Mouse (Mus musculus): Measurements from ENCODE around the gene Ccnt1. TPM values are rescaled to one million over a fixed set of nuclear protein-coding genes. Genes with fewer than 3 reads are reported as not detected.

Gene Ccnt1
- 34.4 and 35.5 TPM in 2 replicates for polyA plus RNA-seq (2016; fragmentation: Nextera tagmentation; extraction: Ambion mirVana)

GRCm38 (mm10) chr15:98570873-98571538 lies at the start of gene Ccnt1, which contains the start of gene 4930415O20Rik:
Gene Ccnt1, minus strand, starts transcription at chr15:98570923.
Gene 4930415O20Rik, plus strand, starts transcription at chr15:98571004.
- no peak for ATAC-seq
- Histone ChIP-seq H3K4me3 (no peak within 1 kb of the TSS), H3K36me3 (peaks cover 2% of the 10 kb centered on the region), H3K4me2 (no peak within 1 kb of the TSS), H3K27ac (no peak within 1 kb of the TSS), H3K9ac (no peak within 1 kb of the TSS), H3K27me3 (replicated peaks) (no peaks in the 10 kb centered on the region), H3K9me3 (replicated peaks) (no peaks in the 10 kb centered on the region), H3K4me1 (peaks cover 22% of the 10 kb centered on the region)
- WGBS (ENCODE audit: insufficient replicate concordance), result 59% methylated on average over 10 of the region's 10 CpGs

DNA sequence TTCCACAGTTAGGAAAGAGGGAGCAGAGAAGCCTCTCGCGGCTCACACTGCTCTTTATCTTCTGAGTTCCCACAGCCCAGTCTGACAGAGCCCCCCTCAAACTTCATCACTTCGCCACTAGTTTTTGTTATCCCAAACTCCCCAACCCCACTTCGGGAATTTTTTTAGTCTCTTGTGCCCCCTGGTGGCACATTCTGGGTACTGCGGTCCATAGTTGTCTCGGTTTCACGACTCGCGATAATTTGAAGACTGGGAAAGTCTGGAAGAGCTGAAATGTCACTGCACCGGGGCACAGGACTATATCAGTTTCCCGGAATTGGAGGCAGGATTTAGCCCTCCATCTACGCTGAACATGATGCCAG lies 46.4 kb upstream of the Ccnt1 start:
- no peak overlapping the region for H3K4me3 ChIP-seq
- ATAC-seq, result peak; percentile 38; the same call in 1 of the 2 replicates

DNA sequence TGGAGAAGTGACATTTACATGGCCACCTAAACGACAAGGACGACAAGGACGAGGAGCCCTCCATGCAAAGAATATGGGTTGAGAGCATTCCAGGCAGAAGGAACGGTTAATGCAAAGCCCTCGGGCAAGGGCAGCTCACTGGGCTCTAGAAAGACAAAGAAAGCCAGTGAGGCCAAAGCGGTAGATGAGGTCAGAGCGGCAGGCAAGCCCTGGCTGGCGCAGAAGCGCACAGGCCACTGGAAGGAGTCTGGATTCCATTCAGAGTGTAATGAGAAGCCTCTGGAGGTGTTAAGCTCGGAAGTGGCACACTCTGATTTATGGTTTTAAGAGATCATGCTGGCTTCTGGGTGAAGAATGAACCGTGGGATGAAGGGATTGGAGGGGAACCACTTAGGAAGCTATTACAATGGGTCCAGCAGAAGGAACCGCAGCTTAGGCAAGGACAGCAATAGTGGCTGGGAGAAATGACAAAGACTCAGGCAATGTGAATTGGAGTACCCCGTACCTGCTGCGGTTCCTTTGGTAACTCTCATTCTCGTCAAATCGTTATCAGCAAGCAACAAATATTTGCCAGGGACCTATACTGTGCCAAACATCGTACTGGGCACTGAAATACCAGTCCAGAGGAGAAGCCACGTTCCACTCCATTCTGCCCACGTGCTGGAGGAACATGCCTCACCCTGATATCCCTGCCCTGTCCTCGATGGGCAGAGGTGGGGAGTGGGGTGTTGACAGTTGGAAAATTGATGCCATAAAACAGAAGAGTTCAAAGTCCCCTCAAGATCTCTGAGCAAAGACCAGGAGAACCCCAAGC lies 45.8 kb upstream of the Ccnt1 start:
- WGBS (ENCODE audit: insufficient replicate concordance), result 46% methylated on average over 20 of the region's 20 CpGs
- Histone ChIP-seq H3K36me3 (no peaks in the 10 kb centered on the region), H3K4me1 (peaks cover 6% of the 10 kb centered on the region; the same call in 1 of the 2 replicates), H3K27ac (no peak overlapping the region), H3K4me3 (no peak overlapping the region), H3K4me2 (peak overlapping the region; percentile 49), H3K9ac (no peak overlapping the region), H3K9me3 (replicated peaks) (no peaks in the 10 kb centered on the region), H3K27me3 (replicated peaks) (peaks cover 44% of the 10 kb centered on the region)
- peak; percentile 33; the same call in 1 of the 2 replicates for ATAC-seq

More for the DNA sequence above, 46.4 kb upstream of the Ccnt1 start:
- Histone ChIP-seq H3K9ac (no peak overlapping the region), H3K36me3 (no peaks in the 10 kb centered on the region), H3K27me3 (replicated peaks) (peaks cover 48% of the 10 kb centered on the region), H3K4me1 (peaks cover 6% of the 10 kb centered on the region; the same call in 1 of the 2 replicates), H3K9me3 (replicated peaks) (no peaks in the 10 kb centered on the region), H3K27ac (no peak overlapping the region), H3K4me2 (peak overlapping the region; percentile 49)
- WGBS (ENCODE audit: insufficient replicate concordance), result 2% methylated on average over 12 of the region's 12 CpGs

DNA sequence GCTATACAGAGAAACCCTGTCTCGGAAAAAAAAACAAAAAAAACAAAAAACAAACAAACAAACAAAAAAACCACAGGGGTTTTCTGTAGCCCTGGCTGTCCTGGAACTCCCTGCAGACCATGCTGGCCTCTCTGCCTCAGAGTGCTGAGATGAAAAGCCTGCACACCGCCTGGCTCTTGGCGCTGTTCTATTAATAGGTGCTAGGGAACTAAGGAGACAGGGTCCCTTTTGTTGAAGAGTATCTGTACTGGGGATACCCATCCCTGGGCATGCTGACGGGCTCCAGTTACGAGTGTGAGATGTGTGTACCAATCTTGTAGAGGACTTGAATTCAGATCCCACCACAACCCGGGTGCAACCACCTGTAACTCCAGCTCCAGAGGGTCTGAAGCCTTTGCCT lies 45.0 kb upstream of the Ccnt1 start:
- Histone ChIP-seq H3K9ac (no peak overlapping the region), H3K4me2 (no peak overlapping the region), H3K9me3 (replicated peaks) (no peaks in the 10 kb centered on the region), H3K4me1 (peaks cover 6% of the 10 kb centered on the region; the same call in 1 of the 2 replicates), H3K36me3 (no peaks in the 10 kb centered on the region), H3K27ac (no peak overlapping the region), H3K4me3 (no peak overlapping the region), H3K27me3 (replicated peaks) (peaks cover 37% of the 10 kb centered on the region)
- no peak for ATAC-seq
- WGBS (ENCODE audit: insufficient replicate concordance), result 63% methylated on average over 6 of the region's 6 CpGs

GRCm38 (mm10) chr15:98614971-98615370 lies 44.2 kb upstream of the Ccnt1 start:
- Histone ChIP-seq H3K36me3 (no peaks in the 10 kb centered on the region), H3K27ac (no peak overlapping the region), H3K9ac (no peak overlapping the region), H3K9me3 (replicated peaks) (no peaks in the 10 kb centered on the region), H3K4me3 (no peak overlapping the region), H3K4me1 (peaks cover 12% of the 10 kb centered on the region), H3K4me2 (no peak overlapping the region), H3K27me3 (replicated peaks) (peaks cover 34% of the 10 kb centered on the region)
- 69% methylated on average over 6 of the region's 6 CpGs for WGBS (ENCODE audit: insufficient replicate concordance)
- no peak for ATAC-seq

- no peaks in the 10 kb centered on the region for H3K36me3 ChIP-seq
- no peak overlapping the region for H3K4me3 ChIP-seq
- 72% methylated on average over 9 of the region's 9 CpGs for WGBS (ENCODE audit: insufficient replicate concordance)
- ATAC-seq, result no peak
- H3K9ac ChIP-seq, result no peak overlapping the region
- no peak overlapping the region for H3K4me2 ChIP-seq
- H3K27me3 ChIP-seq (replicated peaks), result peaks cover 34% of the 10 kb centered on the region
- no peak overlapping the region for H3K27ac ChIP-seq
- no peaks in the 10 kb centered on the region for H3K9me3 ChIP-seq (replicated peaks)
- H3K4me1 ChIP-seq, result peaks cover 16% of the 10 kb centered on the region
These were observed 43.8 kb upstream of the Ccnt1 start for GRCm38 (mm10) chr15:98614551-98614950.

GRCm38 (mm10) chr15:98612229-98612628 lies 41.5 kb upstream of the Ccnt1 start:
- H3K4me2 ChIP-seq, result no peak overlapping the region
- ATAC-seq, result no peak
- 84% methylated on average over 3 of the region's 3 CpGs for WGBS (ENCODE audit: insufficient replicate concordance)
- peaks cover 34% of the 10 kb centered on the region for H3K4me1 ChIP-seq
- H3K9ac ChIP-seq, result no peak overlapping the region
- no peak overlapping the region for H3K4me3 ChIP-seq
- H3K36me3 ChIP-seq, result no peaks in the 10 kb centered on the region
- H3K9me3 ChIP-seq (replicated peaks), result no peaks in the 10 kb centered on the region
- H3K27me3 ChIP-seq (replicated peaks), result peaks cover 21% of the 10 kb centered on the region
- H3K27ac ChIP-seq, result no peak overlapping the region

DNA sequence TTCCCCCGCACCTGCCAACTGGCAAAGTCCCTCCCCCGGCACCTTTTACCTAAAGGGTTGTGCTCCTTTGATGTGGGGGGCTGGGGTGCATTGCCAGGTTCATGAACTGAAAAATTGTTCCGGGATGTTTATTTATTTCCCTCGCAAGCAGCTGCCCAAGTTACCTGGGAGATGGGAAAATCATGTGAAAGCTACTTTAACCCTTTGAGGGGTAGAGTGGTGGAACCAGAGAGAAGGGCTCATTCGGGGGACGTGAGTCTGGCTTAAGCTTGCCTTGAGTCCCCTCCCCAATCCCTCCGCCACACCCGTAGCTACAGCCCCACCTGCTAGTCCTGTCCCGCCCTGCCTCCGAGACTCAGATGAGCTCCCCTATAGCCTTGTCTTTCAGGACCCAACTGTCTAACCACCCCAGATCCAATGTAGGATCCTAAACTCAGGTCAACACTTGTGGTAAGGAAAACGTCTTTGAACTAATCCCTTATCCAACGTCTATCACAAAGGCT lies 39.5 kb upstream of the Ccnt1 start:
- H3K4me2 ChIP-seq, result peak overlapping the region; percentile 99
- H3K36me3 ChIP-seq, result peaks cover under 1% of the 10 kb centered on the region; the same call in 1 of the 2 replicates
- H3K27ac ChIP-seq, result peak overlapping the region; percentile 99
- H3K4me1 ChIP-seq, result peaks cover 50% of the 10 kb centered on the region
- WGBS (ENCODE audit: insufficient replicate concordance), result 9% methylated on average over 12 of the region's 12 CpGs
- peak overlapping the region; percentile 93 for H3K9ac ChIP-seq
- no peaks in the 10 kb centered on the region for H3K9me3 ChIP-seq (replicated peaks)
- ATAC-seq, result no peak
- peak overlapping the region; percentile 80 for H3K4me3 ChIP-seq
- H3K27me3 ChIP-seq (replicated peaks), result peaks cover 12% of the 10 kb centered on the region

- H3K9ac ChIP-seq, result peak within 1 kb of the TSS; percentile 93
- ATAC-seq, result peak; percentile 22; the same call in 1 of the 2 replicates
- H3K36me3 ChIP-seq, result peaks cover 7% of the 10 kb centered on the region
- 2% methylated on average over 49 of the region's 75 CpGs for WGBS (ENCODE audit: insufficient replicate concordance)
- H3K27me3 ChIP-seq (replicated peaks), result peaks cover 12% of the 10 kb centered on the region
- H3K4me3 ChIP-seq, result peak within 1 kb of the TSS; percentile 80
- no peaks in the 10 kb centered on the region for H3K9me3 ChIP-seq (replicated peaks)
- H3K4me2 ChIP-seq, result peak within 1 kb of the TSS; percentile 99
- H3K4me1 ChIP-seq, result peaks cover 57% of the 10 kb centered on the region
- H3K27ac ChIP-seq, result peak within 1 kb of the TSS; percentile 99
These were observed 38.8 kb upstream of the Ccnt1 start, which contains the start of gene Adcy6 for GRCm38 (mm10) chr15:98609331-98610130. Gene Adcy6, minus strand, starts transcription at chr15:98610076.

DNA sequence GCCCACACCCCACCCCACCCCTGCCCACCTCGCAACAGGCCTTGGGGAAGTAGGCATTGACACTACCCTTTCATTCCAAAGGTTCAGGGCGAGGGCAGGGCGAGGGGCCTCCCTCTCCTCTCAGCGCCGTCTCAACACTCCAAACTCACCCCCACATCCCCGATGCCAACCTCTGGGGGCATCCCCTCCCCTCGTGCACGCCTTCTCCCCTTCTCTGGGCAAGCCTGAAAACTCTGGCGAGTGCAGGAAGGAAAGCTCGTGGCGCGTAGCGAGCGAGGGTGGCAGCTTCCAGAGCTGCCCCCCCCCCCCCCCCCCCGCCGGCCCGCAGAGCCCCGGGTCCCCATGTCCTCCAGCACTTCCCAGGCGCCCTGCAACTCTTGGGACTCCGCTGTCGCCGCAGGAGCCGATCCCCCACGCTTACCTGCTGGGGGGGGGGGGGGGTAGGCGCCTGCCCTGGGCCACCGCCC lies 38.1 kb upstream of the Ccnt1 start:
- Histone ChIP-seq H3K36me3 (peaks cover 14% of the 10 kb centered on the region), H3K27ac (peak overlapping the region; percentile 99), H3K4me2 (peak overlapping the region; percentile 99), H3K4me3 (peak overlapping the region; percentile 80), H3K9ac (peak overlapping the region; percentile 93), H3K9me3 (replicated peaks) (no peaks in the 10 kb centered on the region), H3K4me1 (peaks cover 64% of the 10 kb centered on the region), H3K27me3 (replicated peaks) (peaks cover 12% of the 10 kb centered on the region)
- 0 out of 2 replicates have a peak, but pooled peaks have one; percentile 11 for ATAC-seq
- WGBS (ENCODE audit: insufficient replicate concordance), result 0% methylated on average over 5 of the region's 26 CpGs
